Mouse (Mus musculus): ENCODE results near the gene Pxt1.

GRCm38 (mm10) chr17:28901559-28901958 is 42.1 kb downstream of the Pxt1 start:
- TF ChIP-seq POLR2A (IDR thresholded peaks at IDR 0.05; ENCODE audit: borderline replicate concordance, extremely low read depth, low read depth, low read length) = no peak
- TF ChIP-seq CTCF (IDR thresholded peaks at IDR 0.05; ENCODE audit: insufficient read depth, low read length) = no peak
